Mouse (Mus musculus) cerebellum, postnatal 25 days (tissue): ENCODE measurements at regions not wholly inside any gene's neighbourhood (a gene's known extent, or its start where the extent isn't known, plus 50 kb on each side); places are given as distances from the start of the nearest gene placed in this dataset.

ENCODE experiments used
- DNase-seq, 2 experiments: peaks; one replicate each; pipeline ENCODE4 v3.0.0; 2021; ENCODE audit warnings: mixed read lengths in 2 of 2

DNA sequence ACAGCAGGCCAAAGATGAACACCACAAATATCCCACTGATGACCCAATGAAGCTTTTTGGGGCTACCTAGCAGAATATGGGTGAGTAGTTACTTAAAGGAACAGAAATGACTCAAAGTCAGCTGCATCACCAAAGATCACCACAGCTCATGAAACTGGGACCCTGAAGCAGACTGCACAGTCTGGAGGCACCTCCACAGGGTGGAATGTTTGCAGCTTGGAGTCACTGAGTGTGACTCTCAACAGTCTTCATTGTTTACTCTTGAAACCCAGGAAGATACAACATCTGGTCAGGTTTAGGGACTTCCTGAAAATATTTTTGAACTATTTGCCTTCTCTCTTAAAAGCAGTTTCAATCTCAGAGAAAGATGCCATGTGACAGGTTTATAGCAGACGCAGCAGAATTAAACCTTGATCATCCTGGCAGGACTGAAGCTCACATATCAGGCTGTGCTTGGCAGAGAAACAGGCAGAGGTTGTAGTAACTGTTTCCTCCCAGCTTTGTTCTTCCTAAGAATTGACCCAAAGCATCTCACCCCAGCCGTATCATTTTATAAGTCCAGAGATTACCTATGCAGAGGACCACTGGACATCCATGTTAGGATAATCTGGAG, 944.1 kb upstream of the Adgrl4 start:
- DNase-seq, result no peak

DNA sequence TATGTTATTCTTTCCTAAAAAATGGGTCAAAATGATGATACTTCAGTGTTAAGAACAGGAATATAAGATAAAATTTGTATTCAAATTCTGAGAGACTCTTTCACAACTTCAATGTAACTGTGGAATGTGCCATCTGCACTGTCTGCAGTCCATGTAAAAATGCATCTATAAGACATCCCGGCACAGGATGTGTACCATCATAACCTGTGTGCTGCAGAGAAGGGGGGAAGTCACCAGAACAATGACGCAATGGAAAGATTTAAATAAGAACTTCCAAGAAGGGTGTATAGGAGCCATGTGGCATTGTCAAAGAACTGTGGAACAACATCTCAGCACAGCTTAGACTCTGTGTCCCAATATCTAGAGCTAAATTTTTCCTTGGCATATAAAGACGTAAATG, 906.7 kb upstream of the Adgrl4 start:
- DNase-seq, result no peak

- DNase-seq, result no peak
Measured at GRCm38 (mm10) chr3:150543118-150543517, 894.6 kb upstream of the Adgrl4 start.

DNA sequence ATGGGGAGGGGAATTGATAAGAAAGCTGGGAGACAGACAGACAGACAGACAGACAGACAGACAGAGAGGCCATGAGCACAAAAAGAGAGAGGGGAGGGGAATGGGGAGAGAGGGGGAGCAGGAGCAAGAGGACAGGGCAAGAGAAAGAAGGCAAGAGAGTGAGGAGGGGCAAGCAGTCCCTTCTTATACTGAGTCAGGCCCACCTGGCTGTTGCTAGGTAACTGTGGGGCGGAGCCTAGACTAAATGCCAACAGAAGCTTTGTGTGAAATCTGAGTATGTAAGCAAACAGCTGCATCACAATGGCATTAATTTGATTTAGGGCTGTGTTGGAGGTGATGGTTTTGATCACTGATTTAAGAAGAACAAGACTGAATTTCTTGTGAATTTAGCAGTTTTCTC, 849.2 kb upstream of the Adgrl4 start:
- no peak for DNase-seq

- no peak for DNase-seq
Measured at GRCm38 (mm10) chr3:150590978-150591377, 846.7 kb upstream of the Adgrl4 start.

DNA sequence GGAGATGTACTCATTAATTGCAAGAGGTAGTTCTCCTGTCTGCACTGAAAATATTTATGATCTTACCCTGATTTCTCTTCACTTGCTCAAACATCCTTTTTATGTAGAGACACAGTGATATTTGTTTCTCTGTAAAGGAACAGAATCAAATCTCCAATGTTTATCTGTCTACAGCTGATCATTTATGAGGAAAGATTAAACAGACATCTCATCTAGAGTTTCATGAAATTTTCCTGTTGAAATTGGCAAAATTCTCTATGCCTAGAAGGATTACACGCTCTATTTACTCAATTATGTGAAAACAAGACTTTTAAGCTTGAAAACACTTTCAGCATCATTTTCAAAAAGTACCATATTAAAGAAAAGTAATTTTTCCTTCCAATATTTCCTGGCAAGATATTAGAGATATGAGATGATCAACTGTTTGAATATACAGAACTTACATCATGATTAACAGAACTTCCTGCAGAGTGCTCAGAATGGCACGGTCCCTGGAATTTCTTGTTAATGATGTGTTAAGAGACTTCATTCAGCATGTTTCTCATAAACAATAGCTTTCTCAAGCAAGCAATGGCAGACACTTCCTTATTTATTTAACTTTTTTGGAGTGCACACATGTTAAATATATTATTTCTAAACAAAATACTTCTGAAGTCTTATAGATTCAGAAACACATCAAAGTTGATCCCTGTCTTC, 834.1 kb upstream of the Adgrl4 start:
- DNase-seq, result no peak

- DNase-seq, result peak; percentile 59 to 76
Measured at GRCm38 (mm10) chr3:150610681-150611101, 827.0 kb upstream of the Adgrl4 start.

DNA sequence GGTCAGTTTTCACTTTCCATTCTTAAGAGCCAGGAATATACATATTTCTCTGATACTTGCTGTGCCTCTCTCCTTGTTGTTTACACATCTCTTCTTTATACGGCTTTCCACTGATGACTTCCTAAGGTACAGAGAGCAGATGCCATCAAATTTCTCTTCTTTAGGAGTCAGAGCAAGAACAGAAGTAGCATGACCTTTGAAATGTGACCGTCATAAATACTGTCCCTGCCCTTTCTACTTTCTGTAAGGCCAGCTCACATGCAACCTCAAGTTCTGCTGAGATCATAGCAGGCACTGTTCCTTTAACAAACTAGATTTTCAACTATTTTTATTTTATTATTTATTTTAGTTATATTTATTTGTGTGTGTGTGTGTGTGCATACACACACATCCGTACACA, 800.1 kb upstream of the Adgrl4 start:
- DNase-seq, result no peak

- DNase-seq, result no peak
Measured at GRCm38 (mm10) chr3:150640004-150640676, 797.5 kb upstream of the Adgrl4 start.

DNA sequence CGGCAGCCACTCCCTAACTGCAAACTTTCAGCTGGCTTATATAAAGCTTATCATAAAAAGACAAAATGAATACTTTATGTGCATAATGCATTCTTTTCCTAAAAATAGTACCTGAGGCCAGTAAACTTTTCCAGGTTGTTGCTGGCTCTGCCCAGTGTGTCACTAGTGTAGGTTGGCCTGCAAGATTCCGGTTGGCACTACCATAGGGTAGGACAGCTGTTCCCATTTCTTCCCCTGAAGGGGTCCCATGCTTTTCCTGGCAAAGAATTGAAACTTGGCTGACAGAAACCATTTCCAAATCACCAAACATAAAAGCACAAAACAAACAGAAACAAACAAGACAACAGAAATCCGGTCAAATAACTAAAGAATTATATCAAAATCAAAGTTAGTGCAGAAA, 789.6 kb upstream of the Adgrl4 start:
- no peak for DNase-seq

DNA sequence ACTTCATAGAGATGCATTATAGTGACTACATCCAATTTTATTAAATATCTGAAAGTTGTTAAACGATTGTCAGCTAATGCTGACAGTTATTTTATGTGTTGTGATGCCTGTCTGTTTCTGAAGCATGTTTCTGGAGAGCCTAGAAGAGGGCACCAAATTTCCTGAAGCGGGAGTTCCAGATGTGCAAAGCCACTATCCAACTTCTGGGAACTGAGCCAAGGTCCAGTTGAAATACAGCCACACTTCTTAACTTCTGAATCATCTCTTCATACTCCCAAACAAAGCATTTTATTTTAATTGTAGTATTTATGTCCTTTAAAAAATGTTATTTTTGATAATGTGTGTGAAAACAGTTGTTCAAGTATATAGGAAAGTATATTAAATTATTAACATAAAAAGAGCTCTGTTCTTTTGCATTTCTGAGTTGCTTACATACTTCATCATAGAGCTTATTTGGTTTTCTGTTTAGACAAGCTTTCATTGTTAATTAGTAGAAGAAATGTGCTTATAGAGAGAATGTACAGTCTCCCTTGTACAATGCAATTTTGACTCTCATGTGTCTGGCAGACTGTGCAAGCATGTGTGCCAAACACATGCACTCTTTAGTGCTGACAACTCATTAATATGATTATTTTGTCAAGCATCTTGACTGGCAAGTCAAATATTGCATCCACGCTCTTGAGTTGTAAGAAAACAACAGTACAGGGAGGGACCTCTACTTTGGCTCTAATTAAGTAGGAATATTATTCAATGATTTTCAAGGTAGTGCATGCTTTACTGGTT, 787.7 kb upstream of the Adgrl4 start:
- DNase-seq, result no peak

- no peak for DNase-seq
Measured at GRCm38 (mm10) chr3:150695751-150696150, 741.9 kb upstream of the Adgrl4 start.

DNA sequence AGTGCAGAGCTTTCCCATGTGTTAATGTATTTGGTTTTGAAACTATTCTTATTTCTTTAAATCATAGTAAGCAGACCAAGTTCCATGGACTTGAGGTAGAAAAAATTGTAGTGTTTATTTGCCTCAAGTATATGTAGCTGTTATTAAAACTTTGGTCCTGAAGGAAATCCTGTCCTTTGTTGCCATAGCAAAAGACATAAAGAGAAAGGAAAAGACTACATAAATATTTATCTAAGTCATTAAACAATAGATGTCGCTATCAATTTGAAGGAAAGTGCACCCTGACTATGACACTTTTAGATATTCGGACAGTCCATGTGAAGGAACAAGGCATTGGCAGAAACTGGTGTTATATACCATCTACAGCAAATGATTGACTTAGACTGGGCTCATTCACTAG, 737.7 kb upstream of the Adgrl4 start:
- DNase-seq, result no peak
